Mouse (Mus musculus) kidney, postnatal 10 days (tissue): ENCODE measurements around the gene Ndrg3.
"Not testable (repeated sequence)": the region's sequence is repeated elsewhere in the genome, so short reads cannot be mapped to it uniquely, and the experiment has no call there.

Source experiments
- DNase-seq: peaks from one replicate; pipeline ENCODE4 v3.0.0; 2021; ENCODE audit warnings: mixed read lengths

Gene Ndrg3

GRCm38 (mm10) chr2:156933426-156933825 is 58.4 kb downstream of the Ndrg3 start:
- DNase-seq: no peak

- DNase-seq: no peak
Observed at GRCm38 (mm10) chr2:156931421-156931820, 60.4 kb downstream of the Ndrg3 start.

- DNase-seq: no peak
Observed at GRCm38 (mm10) chr2:156930549-156930948, 61.3 kb downstream of the Ndrg3 start.

GRCm38 (mm10) chr2:156929519-156930120 is 62.2 kb downstream of the Ndrg3 start:
- no peak for DNase-seq

- DNase-seq: no peak
Observed at GRCm38 (mm10) chr2:156928606-156929005, 63.2 kb downstream of the Ndrg3 start.

- no peak for DNase-seq
Observed at GRCm38 (mm10) chr2:156927663-156928062, 64.2 kb downstream of the Ndrg3 start.

GRCm38 (mm10) chr2:156925611-156926010 is 66.2 kb downstream of the Ndrg3 start:
- not testable (repeated sequence) for DNase-seq

GRCm38 (mm10) chr2:156925075-156925474 is 66.8 kb downstream of the Ndrg3 start:
- DNase-seq: not testable (repeated sequence)

- DNase-seq: no peak
Observed at GRCm38 (mm10) chr2:156924210-156924898, 67.5 kb downstream of the Ndrg3 start.

- DNase-seq: no peak
Observed at GRCm38 (mm10) chr2:156923057-156923456, 68.8 kb downstream of the Ndrg3 start.

- DNase-seq: no peak
Observed at GRCm38 (mm10) chr2:156919796-156920195, 72.1 kb downstream of the Ndrg3 start.

- DNase-seq: not testable (repeated sequence)
Observed at GRCm38 (mm10) chr2:156919191-156919590, 72.7 kb downstream of the Ndrg3 start.

- DNase-seq: no peak
Observed at GRCm38 (mm10) chr2:156918562-156918961, 73.3 kb downstream of the Ndrg3 start.

GRCm38 (mm10) chr2:156916419-156917125 is 75.3 kb downstream of the Ndrg3 start:
- DNase-seq: no peak

- no peak for DNase-seq
Observed at GRCm38 (mm10) chr2:156915559-156915958, 76.3 kb downstream of the Ndrg3 start.

- no peak for DNase-seq
Observed at GRCm38 (mm10) chr2:156913191-156913590, 78.7 kb downstream of the Ndrg3 start.

- DNase-seq: not testable (repeated sequence)
Observed at GRCm38 (mm10) chr2:156905931-156906330, 85.9 kb downstream of the Ndrg3 start.

GRCm38 (mm10) chr2:156904976-156905717 is 86.7 kb downstream of the Ndrg3 start:
- DNase-seq: peak; percentile 85

GRCm38 (mm10) chr2:156903367-156903766 is 88.5 kb downstream of the Ndrg3 start:
- DNase-seq: no peak

GRCm38 (mm10) chr2:156902411-156902810 is 89.4 kb downstream of the Ndrg3 start:
- DNase-seq: not testable (repeated sequence)

GRCm38 (mm10) chr2:156901883-156902282 is 90.0 kb downstream of the Ndrg3 start:
- no peak for DNase-seq

- no peak for DNase-seq
Observed at GRCm38 (mm10) chr2:156901344-156901743, 90.5 kb downstream of the Ndrg3 start.

GRCm38 (mm10) chr2:156899184-156899583 is 92.7 kb downstream of the Ndrg3 start:
- DNase-seq: no peak
